Mouse (Mus musculus) gastrocnemius, postnatal 14 days (tissue): ENCODE measurements around the gene Gm5640. TPM values are rescaled to one million over a fixed set of nuclear protein-coding genes. Genes with fewer than 3 reads are reported as not detected.
"Not testable (repeated sequence)": the region's sequence is repeated elsewhere in the genome, so short reads cannot be mapped to it uniquely, and the experiment has no call there.

ENCODE experiments used
- DNase-seq: peaks from one replicate; pipeline ENCODE4 v3.0.0; 2021; ENCODE audit warnings: mixed read lengths
- intact Hi-C: fragments of 180-260 bp; cut with DNase I; formaldehyde crosslinking; loops from one replicate; pipeline ENCODE4 v1.15.1; 2025; ENCODE audit warnings: low total_unique reads
- long read RNA-seq, 2 experiments: library from polyadenylated mRNA; stranded (forward); transcript quantifications; one replicate each; pipeline ENCODE4 v2.0.0; 2021
- total RNA-seq, 2 experiments: library from RNA; stranded (reverse); gene quantifications; 2 replicates each; pipeline ENCODE4 v1.2.3; 2021

Gene Gm5640
- total RNA-seq: not detected
- long read RNA-seq, experiment 1, partial matches to known transcripts: 0 of 1 reads
- long read RNA-seq, experiment 1, other reads (novel, unspliced or antisense): 0 of 1 reads
- long read RNA-seq, experiment 2: 0 reads

GRCm38 (mm10) chrX:74645466-74646323, at the start of gene Gm5640:
Gm5640 (minus strand) TSS chrX:74645635.
- intact Hi-C loops, DNase-seq: not testable (repeated sequence)

DNA sequence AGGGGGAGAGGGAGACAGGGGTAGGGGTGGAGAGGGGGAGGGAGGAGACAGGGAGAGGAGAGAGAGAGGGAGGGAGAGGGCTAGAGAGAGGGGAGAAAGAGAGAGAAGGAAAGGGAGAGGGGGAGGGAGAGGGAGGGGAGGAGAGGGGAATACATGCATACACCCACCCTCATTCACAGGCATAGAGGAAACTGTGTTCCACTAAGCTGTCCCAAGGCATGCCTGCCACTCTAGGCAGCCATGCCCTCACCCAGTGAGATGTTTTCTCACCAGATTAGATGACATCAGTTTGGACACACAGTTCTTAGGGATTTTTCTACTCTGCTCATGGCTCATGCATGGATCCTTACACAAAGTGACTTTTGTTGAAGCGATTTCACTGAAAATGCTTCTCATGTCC, 958 bp upstream of the Gm5640 start:
- DNase-seq, intact Hi-C loops: not testable (repeated sequence)

GRCm38 (mm10) chrX:74592379-74592778, 53.1 kb downstream of the Gm5640 start, which contains the start of gene Olfr1325:
Olfr1325 (plus strand) TSS chrX:74592679.
- intact Hi-C loops: no loop called here

More at GRCm38 (mm10) chrX:74592379-74592778, 53.1 kb downstream of the Gm5640 start, which contains the start of gene Olfr1325:
- DNase-seq: no peak

Other genes starting within 250 kb of the Gm5640 start
- gene G6pdx, start 216.4 kb downstream of the Gm5640 start, total RNA-seq: 1 to 10 TPM; 4.7 to 5.7 TPM
- not detected for gene Gm6880, start 164.2 kb downstream of the Gm5640 start, total RNA-seq
- not detected for gene Olfr1326-ps1, start 70.7 kb downstream of the Gm5640 start, total RNA-seq
- gene Olfr1325, start 53.0 kb downstream of the Gm5640 start, total RNA-seq: not detected
- not detected for gene Gm6890, start 95.3 kb upstream of the Gm5640 start, total RNA-seq
- not detected for gene Gm5936, start 191.6 kb upstream of the Gm5640 start, total RNA-seq